ENCODE assay signal across 10 mouse cellular contexts in genomic region chr6:61063129-61063528, GRCm38 (mm10).
A peak's percentile ranks its signal among the peaks of the same experiment; 100 is the strongest.
DNase-seq lines count a peak whose midpoint lies in the region; ATAC-seq lines count a peak whose summit lies in the region.
"Had no signal": no experiment of that assay in that cellular context is flagged by ENCODE, and none has a peak within 500 bp of the region (broad histone marks: within the 10 kb centered on the region; RNA-seq: fewer than 3 reads in every experiment).

No protein-coding gene starts in this region.

- ATAC-seq in forebrain, embryonic 11.5 days (replicated peaks; ENCODE audit: low FRiP score), result no peak

- WGBS in forebrain, embryonic 11.5 days, result 47% methylated on average over 4 of the region's 4 CpGs

- no peak overlapping the region for H3K27ac ChIP-seq in forebrain, embryonic 11.5 days (ENCODE audit: low read depth, low read length)
- H3K27ac ChIP-seq: heart, embryonic 15.5 days; liver, embryonic 15.5 days had no signal

- intact Hi-C loops in heart, postnatal 25 days (cut with DNase I), result loop anchor here (2.0 kb wide), 1 partner anchor 238 kb away; no protein-coding TSS in a partner anchor

- H3K4me3 ChIP-seq in forebrain, embryonic 11.5 days (ENCODE audit: low read depth, low read length), result no peak overlapping the region
- H3K4me3 ChIP-seq: heart, embryonic 15.5 days; liver, embryonic 15.5 days had no signal

- peak; percentile 7 for DNase-seq in heart, postnatal 4 days
- DNase-seq in heart, postnatal 25 days (ENCODE audit: low spot score), result no peak
- DNase-seq in urinary bladder, postnatal 36 days (ENCODE audit: low spot score in 2 of 2), result peak; percentile 1 to 3
- DNase-seq in urinary bladder, adult 2 months (ENCODE audit: low spot score), result no peak
- DNase-seq in kidney, postnatal 4 days, result peak; percentile 42 to 49
- DNase-seq in right cerebral cortex, postnatal 10 days (ENCODE audit: low spot score in 2 of 2), result peak; percentile 38 to 45
- no peak for DNase-seq in forebrain, embryonic 11.5 days (ENCODE audit: low spot score)
- DNase-seq in urinary bladder, postnatal 4 days (ENCODE audit: low spot score in 2 of 2), result no peak

- H3K9me3 ChIP-seq in forebrain, embryonic 11.5 days (ENCODE audit: control insufficient read depth, low read length), result no peaks in the 10 kb centered on the region
- H3K9me3 ChIP-seq: heart, embryonic 15.5 days; liver, embryonic 15.5 days had no signal

- H3K9ac ChIP-seq in forebrain, embryonic 11.5 days (ENCODE audit: low read length), result no peak overlapping the region
- H3K9ac ChIP-seq: heart, embryonic 15.5 days; liver, embryonic 15.5 days had no signal

- no peaks in the 10 kb centered on the region for H3K36me3 ChIP-seq in forebrain, embryonic 11.5 days (ENCODE audit: control insufficient read depth, insufficient read depth, low read length)
- H3K36me3 ChIP-seq: heart, embryonic 15.5 days; liver, embryonic 15.5 days had no signal

- peaks cover 6% of the 10 kb centered on the region for H3K4me1 ChIP-seq in forebrain, embryonic 11.5 days (replicated peaks; ENCODE audit: control insufficient read depth, insufficient read depth, low read length)
- H3K4me1 ChIP-seq: heart, embryonic 15.5 days; liver, embryonic 15.5 days had no signal

- H3K4me2 ChIP-seq in forebrain, embryonic 11.5 days (ENCODE audit: low read depth, low read length, severe bottlenecking), result no peak overlapping the region
- H3K4me2 ChIP-seq: heart, embryonic 15.5 days; liver, embryonic 15.5 days had no signal

- H3K27me3 ChIP-seq in forebrain, embryonic 11.5 days (ENCODE audit: control insufficient read depth, insufficient read depth, low read length), result no peaks in the 10 kb centered on the region
- H3K27me3 ChIP-seq: heart, embryonic 15.5 days; liver, embryonic 15.5 days had no signal

Comparison
In these comparisons a context has a peak if more than half of its experiments do, and no peak if none do; other contexts are left out.
1. DNase-seq: peak in heart, postnatal 4 days (single experiment), urinary bladder, postnatal 36 days (2 of 2), kidney, postnatal 4 days (2 of 2) and right cerebral cortex, postnatal 10 days (2 of 2); none in heart, postnatal 25 days (single experiment), urinary bladder, adult 2 months (single experiment), forebrain, embryonic 11.5 days (single experiment) and urinary bladder, postnatal 4 days (0 of 2).